ENCODE assay signal across 8 mouse cellular contexts in the genomic region with DNA sequence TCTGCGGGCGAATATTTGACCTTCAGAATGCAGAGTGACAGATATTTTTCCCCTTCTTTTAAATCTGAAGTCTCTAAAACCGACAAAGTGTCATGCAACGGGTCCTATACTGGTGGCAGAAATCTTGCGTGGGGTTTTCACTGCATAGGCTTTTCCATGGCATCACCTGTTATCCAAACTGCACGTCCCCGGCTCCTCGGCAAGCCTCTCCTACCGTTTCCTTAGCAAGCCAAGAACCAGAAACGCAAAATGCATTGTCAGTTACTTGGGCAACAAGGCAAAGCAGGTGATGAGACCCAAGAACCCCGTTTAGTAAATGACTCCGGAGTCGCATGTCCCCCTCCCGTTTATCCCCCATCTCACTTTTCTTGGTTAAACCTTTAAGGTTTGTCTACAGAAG. TPM values are rescaled to one million over a fixed set of nuclear protein-coding genes. Genes with fewer than 3 reads are reported as not detected.
DNase-seq lines count a peak whose midpoint lies in the region; ATAC-seq lines count a peak whose summit lies in the region.

No protein-coding gene starts in this region.

- no peak for ATAC-seq in neural tube, embryonic 11.5 days (ENCODE audit: insufficient read depth, low FRiP score, low TSS enrichment)
- ATAC-seq in intestine, embryonic 14.5 days (replicated peaks; ENCODE audit: low FRiP score, low TSS enrichment, low read depth): peak; percentile 3; the same call in 1 of the 2 replicates
- peak; percentile 11; the same call in 1 of the 2 replicates for ATAC-seq in neural tube, embryonic 13.5 days (ENCODE audit: low read depth)

- DNase-seq in neural tube, embryonic 11.5 days (ENCODE audit: low spot score): no peak
- no peak for DNase-seq in neural tube, embryonic 10.5 days (ENCODE audit: extremely low spot score, low spot score)
- DNase-seq in embryonic facial prominence, embryonic 10.5 days (ENCODE audit: low spot score): no peak
- DNase-seq in intestine, embryonic 14.5 days (ENCODE audit: low spot score): no peak
- DNase-seq in cerebellum, postnatal 36 days: no peak
- DNase-seq in left cerebral cortex, adult 11 months (ENCODE audit: low spot score): no peak
- DNase-seq in ovary, postnatal 36 days (ENCODE audit: low spot score): no peak

- no peaks in the 10 kb centered on the region for H3K9me3 ChIP-seq in neural tube, embryonic 11.5 days (ENCODE audit: control insufficient read depth, low read length)
- no peaks in the 10 kb centered on the region for H3K9me3 ChIP-seq in embryonic facial prominence, embryonic 10.5 days
- H3K9me3 ChIP-seq in intestine, embryonic 14.5 days (ENCODE audit: control insufficient read depth, low read length): no peaks in the 10 kb centered on the region
- no peaks in the 10 kb centered on the region for H3K9me3 ChIP-seq in neural tube, embryonic 13.5 days

- peaks cover 5% of the 10 kb centered on the region; the same call in 1 of the 2 replicates for H3K4me1 ChIP-seq in neural tube, embryonic 11.5 days (ENCODE audit: control insufficient read depth, insufficient read depth, low read length)
- H3K4me1 ChIP-seq in embryonic facial prominence, embryonic 10.5 days: peaks cover 28% of the 10 kb centered on the region
- peaks cover 6% of the 10 kb centered on the region; the same call in 1 of the 2 replicates for H3K4me1 ChIP-seq in intestine, embryonic 14.5 days (replicated peaks; ENCODE audit: control insufficient read depth, insufficient read depth, low read length)
- H3K4me1 ChIP-seq in neural tube, embryonic 13.5 days (replicated peaks): peaks cover 38% of the 10 kb centered on the region

- peak overlapping the region; percentile 82 for H3K4me3 ChIP-seq in neural tube, embryonic 11.5 days (ENCODE audit: low read depth, low read length)
- H3K4me3 ChIP-seq in embryonic facial prominence, embryonic 10.5 days: peak overlapping the region; percentile 86
- H3K4me3 ChIP-seq in intestine, embryonic 14.5 days (ENCODE audit: low read depth, low read length): peak overlapping the region; percentile 83
- H3K4me3 ChIP-seq in neural tube, embryonic 13.5 days: peak overlapping the region; percentile 79

- H3K27ac ChIP-seq in neural tube, embryonic 11.5 days (ENCODE audit: low read depth, low read length): peak overlapping the region; percentile 92
- H3K27ac ChIP-seq in embryonic facial prominence, embryonic 10.5 days (replicated peaks): peak overlapping the region; percentile 95
- peak overlapping the region; percentile 89; the same call in 1 of the 2 replicates for H3K27ac ChIP-seq in intestine, embryonic 14.5 days (ENCODE audit: low read depth)
- H3K27ac ChIP-seq in neural tube, embryonic 13.5 days (replicated peaks): peak overlapping the region; percentile 95

- H3K4me2 ChIP-seq in neural tube, embryonic 11.5 days (ENCODE audit: low read depth): peak overlapping the region; percentile 91
- H3K4me2 ChIP-seq in intestine, embryonic 14.5 days (ENCODE audit: low read length): peak overlapping the region; percentile 63
- H3K4me2 ChIP-seq in neural tube, embryonic 13.5 days: peak overlapping the region; percentile 70

- H3K36me3 ChIP-seq in neural tube, embryonic 11.5 days (ENCODE audit: control insufficient read depth, insufficient read depth, low read length): no peaks in the 10 kb centered on the region
- H3K36me3 ChIP-seq in embryonic facial prominence, embryonic 10.5 days (replicated peaks): peaks cover 20% of the 10 kb centered on the region; the same call in 1 of the 2 replicates
- 0 out of 2 replicates have a peak, but pooled peaks cover 3% of the 10 kb centered on the region for H3K36me3 ChIP-seq in intestine, embryonic 14.5 days (ENCODE audit: control insufficient read depth, insufficient read depth, low read length)
- no peaks in the 10 kb centered on the region for H3K36me3 ChIP-seq in neural tube, embryonic 13.5 days

- no peaks in the 10 kb centered on the region for H3K27me3 ChIP-seq in neural tube, embryonic 11.5 days (ENCODE audit: control insufficient read depth, insufficient read depth, low read length)
- no peaks in the 10 kb centered on the region for H3K27me3 ChIP-seq in embryonic facial prominence, embryonic 10.5 days (replicated peaks; ENCODE audit: low read depth, poor library complexity, severe bottlenecking)
- no peaks in the 10 kb centered on the region for H3K27me3 ChIP-seq in intestine, embryonic 14.5 days (replicated peaks; ENCODE audit: control insufficient read depth, insufficient read depth, low read length)
- no peaks in the 10 kb centered on the region for H3K27me3 ChIP-seq in neural tube, embryonic 13.5 days

- WGBS in neural tube, embryonic 11.5 days: 7% methylated on average over 14 of the region's 14 CpGs
- 8% methylated on average over 14 of the region's 14 CpGs for WGBS in embryonic facial prominence, embryonic 10.5 days
- 5% methylated on average over 14 of the region's 14 CpGs for WGBS in intestine, embryonic 14.5 days
- WGBS in neural tube, embryonic 13.5 days: 6% methylated on average over 14 of the region's 14 CpGs

- peak overlapping the region; percentile 88 for H3K9ac ChIP-seq in neural tube, embryonic 11.5 days (ENCODE audit: low read length)
- peak overlapping the region; percentile 79 for H3K9ac ChIP-seq in intestine, embryonic 14.5 days (ENCODE audit: low read length)
- H3K9ac ChIP-seq in neural tube, embryonic 13.5 days: peak overlapping the region; percentile 93

RNA-seq across cellular contexts. Expression of a gene that starts 0.8 kb away (rescaled TPM):
- polyA plus RNA-seq in neural tube, embryonic 11.5 days (2014; fragmentation: Nextera tagmentation; extraction: Ambion mirVana): 28.7 and 36.4 TPM in 2 replicates
- polyA plus RNA-seq in embryonic facial prominence, embryonic 10.5 days (2016; fragmentation: Nextera tagmentation; extraction: Ambion mirVana): 25.7 and 28.5 TPM in 2 replicates
- polyA plus RNA-seq in intestine, embryonic 14.5 days (2014; fragmentation: Nextera tagmentation; extraction: Ambion mirVana): 25.8 and 28.3 TPM in 2 replicates
- 26.6 and 26.9 TPM in 2 replicates for polyA plus RNA-seq in neural tube, embryonic 13.5 days (2015; fragmentation: Nextera tagmentation; extraction: Ambion mirVana)

RNA-seq across cellular contexts. Expression of a gene that starts 53.4 kb away (rescaled TPM):
- polyA plus RNA-seq in neural tube, embryonic 11.5 days (2014; fragmentation: Nextera tagmentation; extraction: Ambion mirVana): 25.9 and 27.0 TPM in 2 replicates
- 20.5 and 24.2 TPM in 2 replicates for polyA plus RNA-seq in embryonic facial prominence, embryonic 10.5 days (2016; fragmentation: Nextera tagmentation; extraction: Ambion mirVana)
- polyA plus RNA-seq in intestine, embryonic 14.5 days (2014; fragmentation: Nextera tagmentation; extraction: Ambion mirVana): 20.9 and 22.8 TPM in 2 replicates
- 26.8 and 29.8 TPM in 2 replicates for polyA plus RNA-seq in neural tube, embryonic 13.5 days (2015; fragmentation: Nextera tagmentation; extraction: Ambion mirVana)
